Mouse (Mus musculus) gastrocnemius, postnatal 14 days (tissue): ENCODE results near the gene Abca7. TPM values are rescaled to one million over a fixed set of nuclear protein-coding genes. Genes with fewer than 3 reads are reported as not detected.
"Not testable (repeated sequence)": the region's sequence is repeated elsewhere in the genome, so short reads cannot be mapped to it uniquely, and the experiment has no call there.

ENCODE experiments used
- DNase-seq: peaks from one replicate; pipeline ENCODE4 v3.0.0; 2021; ENCODE audit warnings: mixed read lengths
- intact Hi-C: fragments of 180-260 bp; cut with DNase I; formaldehyde crosslinking; loops from one replicate; pipeline ENCODE4 v1.15.1; 2025; ENCODE audit warnings: low total_unique reads
- long read RNA-seq, 2 experiments: library from polyadenylated mRNA; stranded (forward); transcript quantifications; one replicate each; pipeline ENCODE4 v2.0.0; 2021
- total RNA-seq, 2 experiments: library from RNA; stranded (reverse); gene quantifications; 2 replicates each; pipeline ENCODE4 v1.2.3; 2021

The Abca7 gene
- 1 to 10 TPM; 4.2 TPM for total RNA-seq
- long read RNA-seq, experiment 1, partial matches to known transcripts: 0 of 2 reads
- long read RNA-seq, experiment 1, other reads (novel, unspliced or antisense): 2 of 2 reads
- long read RNA-seq, experiment 2, full-length matches to known transcripts: 4 of 16 reads
- long read RNA-seq, experiment 2, partial matches to known transcripts: 4 of 16 reads
- long read RNA-seq, experiment 2, other reads (novel, unspliced or antisense): 8 of 16 reads

DNA sequence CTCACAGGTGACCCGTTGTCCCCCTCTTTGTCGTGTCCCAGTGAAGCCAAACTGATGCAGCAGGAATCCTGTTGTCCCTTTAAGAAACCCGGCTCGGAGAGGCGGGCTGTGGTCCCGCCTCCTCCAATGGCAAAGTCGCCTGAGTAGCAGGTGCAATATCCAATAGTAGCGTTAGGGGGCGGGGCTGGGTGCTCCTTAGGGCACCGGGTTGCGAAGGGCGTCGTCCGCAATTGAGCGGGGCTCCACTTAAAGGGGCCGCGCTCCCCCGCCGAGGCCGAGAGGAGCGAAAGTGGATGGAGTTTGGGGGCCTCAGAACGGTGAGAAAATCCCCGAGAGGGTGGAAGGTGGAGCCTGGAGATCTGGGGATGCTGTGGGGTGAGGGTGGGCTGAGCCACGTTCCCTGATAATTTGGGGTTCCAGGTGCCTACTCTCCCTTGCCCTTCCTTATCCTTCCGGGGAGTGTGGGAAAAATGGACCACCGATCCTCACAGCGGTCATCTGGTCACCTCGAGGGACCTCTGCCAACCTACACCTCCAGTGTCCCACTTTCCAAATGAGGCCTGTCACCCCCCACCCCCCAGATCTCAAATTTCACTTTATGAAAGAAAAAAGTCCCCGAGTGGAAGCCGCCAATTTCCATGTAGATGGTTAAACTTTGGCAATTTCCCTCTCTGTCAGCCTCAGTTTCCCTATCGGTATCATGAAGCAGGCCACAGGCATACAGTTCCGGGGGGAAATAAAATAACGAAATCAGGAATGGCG lies at the start of gene Abca7:
TSS of gene Abca7 (plus strand) at position 223 of the 762 bp plus-strand sequence.
- peak; percentile 97 for DNase-seq
- intact Hi-C loops: no loop called here

DNA sequence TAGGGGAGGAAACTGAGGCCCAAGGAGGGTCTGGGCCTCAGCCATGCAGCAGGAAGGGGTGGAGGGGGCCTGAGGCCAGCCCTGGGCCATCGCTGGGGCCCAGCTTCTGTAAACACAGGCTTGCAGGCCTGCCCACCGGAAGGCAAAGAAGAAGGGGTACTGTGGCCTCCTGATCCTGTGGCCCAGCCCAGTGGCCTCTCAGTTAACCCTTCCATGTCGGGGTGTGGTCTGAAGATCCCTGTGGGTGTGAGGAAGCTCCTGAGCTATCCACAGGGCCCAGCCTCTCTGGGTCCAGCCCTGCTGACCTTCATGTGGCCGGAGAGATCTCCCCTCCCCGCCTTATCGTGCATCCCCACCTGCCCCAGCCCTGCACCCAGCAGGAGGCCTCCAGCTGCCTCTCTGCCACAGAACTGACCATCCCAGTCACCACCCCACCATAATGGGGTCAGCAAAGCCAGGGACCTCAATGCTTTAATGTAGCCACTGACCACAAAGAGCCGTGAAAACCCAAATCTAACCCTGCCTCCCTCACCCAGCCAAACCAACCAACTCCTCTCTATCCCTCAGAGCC lies 49.5 kb upstream of the Abca7 start:
- intact Hi-C loops: no loop called here
- DNase-seq: no peak

- intact Hi-C loops: no loop called here
- DNase-seq: no peak
These were observed 48.8 kb upstream of the Abca7 start for GRCm38 (mm10) chr10:79947502-79947901.

GRCm38 (mm10) chr10:79949873-79950272 lies 46.4 kb upstream of the Abca7 start:
- DNase-seq: no peak
- intact Hi-C loops: loop anchor here (10.0 kb wide), 1 partner anchor 115 kb away; no protein-coding TSS in a partner anchor

DNA sequence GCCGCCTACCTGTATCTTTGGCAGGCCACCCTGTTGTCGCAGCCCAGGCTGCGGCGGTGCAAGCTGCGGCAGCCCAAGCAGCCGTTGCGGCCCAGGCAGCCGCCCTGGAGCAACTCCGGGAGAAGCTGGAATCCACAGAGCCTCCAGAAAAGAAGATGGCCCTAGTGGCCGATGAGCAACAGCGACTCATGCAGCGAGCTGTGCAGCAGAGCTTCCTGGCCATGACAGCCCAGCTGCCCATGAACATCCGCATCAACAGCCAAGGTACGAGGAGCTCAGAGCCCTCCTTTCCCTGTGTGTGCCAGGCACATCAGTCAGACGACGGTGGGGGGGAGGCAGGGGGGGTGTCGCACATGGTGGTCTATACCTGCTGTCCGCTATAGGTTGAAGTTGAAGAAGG lies 45.6 kb upstream of the Abca7 start:
- DNase-seq: no peak
- intact Hi-C loops: loop anchor here (10.0 kb wide), 1 partner anchor 116 kb away; no protein-coding TSS in a partner anchor

- intact Hi-C loops: loop anchor here (10.0 kb wide), 1 partner anchor 119 kb away; no protein-coding TSS in a partner anchor
- DNase-seq: no peak
These were observed 42.3 kb upstream of the Abca7 start for GRCm38 (mm10) chr10:79953946-79954345.

- intact Hi-C loops: loop anchor here (2.0 to 10.0 kb wide), 3 partner anchors 31 to 121 kb away; partner anchors contain the start of gene Cfd
- DNase-seq: no peak
These were observed 40.6 kb upstream of the Abca7 start for GRCm38 (mm10) chr10:79955691-79956090.

- DNase-seq: no peak
- intact Hi-C loops: loop anchor here (2.0 to 10.0 kb wide), 3 partner anchors 32 to 122 kb away; partner anchors contain the start of gene Cfd
These were observed 39.6 kb upstream of the Abca7 start for GRCm38 (mm10) chr10:79956643-79957154.

DNA sequence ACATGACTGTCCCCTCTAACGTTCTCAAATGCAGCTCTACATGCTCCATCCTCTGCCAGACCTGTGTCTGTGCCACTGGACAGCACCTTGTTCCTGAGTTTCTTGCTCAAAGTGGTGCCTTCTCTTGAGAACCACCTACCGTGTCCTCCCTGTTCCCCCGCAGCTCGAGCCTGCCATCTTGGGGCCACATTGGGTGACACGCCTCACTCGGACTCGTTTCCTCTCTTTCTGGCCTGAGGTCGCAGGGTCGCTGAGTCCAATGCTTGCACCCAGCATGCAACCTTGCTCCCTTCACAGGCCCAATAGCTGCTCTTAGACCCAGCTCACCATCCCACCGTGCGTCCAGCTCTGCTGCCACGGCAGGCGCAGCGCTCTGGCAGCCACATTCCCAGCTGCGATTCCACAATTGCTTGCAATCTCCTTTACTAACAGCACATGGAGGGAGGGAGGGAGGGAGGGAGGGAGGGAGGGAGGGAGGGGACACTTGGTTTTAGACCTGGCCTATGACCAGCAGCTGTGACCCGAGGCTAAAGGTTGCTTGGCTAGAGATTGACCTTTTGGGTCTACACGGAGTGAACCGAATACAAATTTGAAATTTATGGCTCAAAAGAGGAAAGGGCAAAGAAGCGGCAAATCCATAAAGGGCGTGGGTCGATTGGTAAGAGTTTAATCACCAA lies 38.0 kb upstream of the Abca7 start:
- DNase-seq: peak; percentile 81
- intact Hi-C loops: loop anchor here (5.0 to 10.0 kb wide), 2 partner anchors 66 to 123 kb away; partner anchors contain the start of gene Cfd

- DNase-seq: not testable (repeated sequence)
- intact Hi-C loops: loop anchor here (5.0 to 10.0 kb wide), 2 partner anchors 67 to 125 kb away; partner anchors contain the start of gene Cfd
These were observed 36.9 kb upstream of the Abca7 start for GRCm38 (mm10) chr10:79959412-79959811.

GRCm38 (mm10) chr10:79959847-79960601 lies 36.3 kb upstream of the Abca7 start, which contains the start of gene Wdr18:
TSS of gene Wdr18 (plus strand) at chr10:79960152.
- DNase-seq: peak; percentile 98
- intact Hi-C loops: loop anchor here (5.0 to 10.0 kb wide), 2 partner anchors 68 to 125 kb away; partner anchors contain the start of gene Cfd

DNA sequence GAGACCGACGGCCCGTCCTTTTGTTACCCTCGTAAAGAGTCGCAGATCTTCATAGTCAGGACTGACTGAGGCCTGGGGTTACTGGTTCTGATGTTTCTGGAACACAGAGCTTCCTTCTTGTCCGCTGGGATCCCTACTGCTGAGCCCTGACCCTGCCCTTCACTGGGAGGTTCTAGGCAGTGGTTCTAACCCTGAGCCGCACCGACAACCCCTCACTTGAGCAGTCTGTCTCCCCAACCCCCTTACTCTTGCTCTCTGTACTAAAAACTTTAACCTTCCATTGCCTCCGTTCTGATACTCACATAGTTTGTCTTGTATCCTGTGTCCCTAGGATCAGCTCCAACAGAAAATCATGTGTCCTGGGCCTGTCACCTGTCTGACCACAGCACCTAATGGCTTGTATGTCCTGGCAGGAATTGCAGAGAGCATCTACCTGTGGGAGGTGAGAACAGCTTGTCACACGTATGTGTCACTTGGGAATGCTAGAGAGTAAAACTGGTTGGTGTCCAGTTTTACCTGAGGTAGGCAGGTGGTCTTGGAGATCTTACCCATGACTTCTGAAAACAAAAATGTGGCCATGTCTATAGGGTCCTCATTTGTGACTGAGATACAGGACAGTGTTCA lies 35.5 kb upstream of the Abca7 start:
- intact Hi-C loops: no loop called here

DNA sequence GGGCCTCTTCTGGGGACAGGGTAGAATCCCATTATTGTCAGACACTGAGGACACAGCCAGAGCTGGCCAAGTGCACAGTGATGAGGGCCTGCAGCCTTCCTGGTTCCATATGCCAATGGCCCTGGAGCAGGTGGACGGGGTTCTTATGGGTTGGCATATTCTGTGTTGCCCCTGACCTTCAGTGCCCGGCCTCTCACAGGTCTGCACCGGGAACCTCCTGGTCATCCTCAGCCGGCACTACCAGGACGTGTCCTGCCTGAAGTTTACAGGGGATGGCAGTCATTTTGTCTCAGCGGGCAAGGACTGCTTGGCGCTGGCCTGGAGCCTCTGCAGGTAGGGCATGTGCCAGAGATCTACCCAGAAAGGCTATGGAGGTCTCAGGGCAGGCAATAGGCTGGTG lies 31.6 kb upstream of the Abca7 start:
- no peak for DNase-seq
- intact Hi-C loops: no loop called here

More for the DNA sequence above, 35.5 kb upstream of the Abca7 start:
- no peak for DNase-seq

DNA sequence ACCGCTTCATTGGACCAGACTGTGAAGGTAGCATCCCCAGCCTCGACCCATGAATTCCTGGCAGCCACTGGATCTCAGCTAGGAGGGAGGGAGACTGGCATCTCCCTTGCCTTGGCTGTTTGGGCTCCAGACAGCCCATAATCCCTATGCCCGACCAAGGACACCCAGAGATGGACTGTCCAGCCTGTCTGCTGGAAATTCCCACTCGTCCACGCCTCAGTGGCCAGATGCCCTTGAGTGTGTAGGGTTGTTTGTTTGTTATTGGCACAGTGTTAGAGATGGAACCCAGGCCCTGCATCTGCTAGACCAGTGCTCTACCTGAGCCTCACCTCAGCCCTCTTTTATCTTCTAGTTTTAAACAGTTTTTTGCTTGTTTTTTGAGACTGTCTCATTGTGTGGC lies 31.0 kb upstream of the Abca7 start:
- intact Hi-C loops: no loop called here
- no peak for DNase-seq

DNA sequence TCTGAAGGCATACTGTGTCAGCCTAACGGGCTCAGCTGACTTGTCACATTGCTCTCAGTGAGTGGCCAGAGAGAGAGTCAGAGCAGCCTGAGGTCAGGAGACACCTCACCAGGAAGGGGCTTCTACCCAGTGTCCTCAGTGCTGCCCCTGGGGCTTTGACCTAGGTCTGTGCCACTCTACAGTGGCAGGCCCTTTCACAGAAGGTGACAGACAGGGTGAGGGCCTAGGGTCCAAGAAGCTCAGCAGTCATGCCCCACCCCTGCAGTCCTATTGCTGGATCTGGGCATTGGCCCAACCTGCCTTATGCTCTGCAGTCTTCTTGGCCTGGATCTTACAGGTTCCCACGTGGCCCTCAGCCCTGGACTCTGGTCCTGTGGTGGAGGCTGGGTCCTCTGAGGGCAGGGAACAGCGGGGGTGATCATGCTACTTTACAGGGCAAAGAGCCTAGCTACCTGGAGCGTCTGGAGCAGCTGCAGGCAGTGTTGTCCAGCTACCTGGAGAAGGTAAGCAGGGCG lies 29.4 kb upstream of the Abca7 start:
- intact Hi-C loops: no loop called here
- no peak for DNase-seq

DNA sequence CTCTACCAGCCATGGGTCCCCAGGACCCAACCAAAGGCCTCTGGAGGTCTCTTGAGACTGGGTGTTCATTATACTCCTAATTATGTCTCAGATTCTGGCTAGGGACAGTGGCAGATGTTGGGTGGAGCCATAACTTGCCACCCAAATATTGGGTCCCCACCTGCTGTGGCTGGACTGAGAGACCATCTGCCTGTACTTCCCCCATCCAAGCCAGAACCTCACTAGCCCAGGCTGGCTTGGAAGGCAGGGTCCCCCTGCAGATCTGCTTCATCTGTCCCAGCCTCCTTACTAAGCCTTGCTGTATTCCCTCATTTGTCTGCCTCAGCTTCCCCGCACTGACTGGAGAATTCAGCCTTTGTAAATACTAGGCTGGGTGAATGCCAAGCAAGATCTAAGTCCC lies 28.1 kb upstream of the Abca7 start:
- DNase-seq: no peak

GRCm38 (mm10) chr10:79969124-79969568 lies 27.1 kb upstream of the Abca7 start:
- DNase-seq: no peak
- intact Hi-C loops: no loop called here

More for the DNA sequence above, 28.1 kb upstream of the Abca7 start:
- intact Hi-C loops: no loop called here
